Mouse (Mus musculus) ES-E14 (cell line): ENCODE measurements at regions not wholly inside any gene's neighbourhood (a gene's known extent, or its start where the extent isn't known, plus 50 kb on each side); places are given as distances from the start of the nearest gene placed in this dataset.

Source experiments
- DNase-seq: peaks from one replicate; pipeline ENCODE4 v3.0.0-alpha.2; 2013; ENCODE audit warnings: low read depth, low spot score
- H3K27ac ChIP-seq: 2 replicates; pipeline ENCODE4 v1.5.1; 2012; ENCODE audit warnings: low read depth, mild to moderate bottlenecking, low read length, moderate library complexity, mixed read lengths; ENCODE audit not compliant: poor library complexity, insufficient read depth, severe bottlenecking
- H3K36me3 ChIP-seq: 2 replicates; pipeline ENCODE4 v1.6.1; 2012; ENCODE audit warnings: mild to moderate bottlenecking, low read length, moderate library complexity, mixed read lengths; ENCODE audit not compliant: control insufficient read depth, poor library complexity, insufficient read depth, severe bottlenecking
- H3K4me1 ChIP-seq, 2 experiments: fragments of 150-350 bp in 1 of 2; sonication (generic) in 1 of 2; 2 replicates each; pipeline ENCODE4 v1.6.1; 2012; ENCODE audit warnings: low read length in 2 of 2, mild to moderate bottlenecking in 1 of 2, mixed read lengths in 1 of 2; ENCODE audit not compliant: control insufficient read depth in 2 of 2, insufficient read depth in 2 of 2, poor library complexity in 1 of 2
- H3K4me3 ChIP-seq, 2 experiments: fragments of 150-350 bp in 1 of 2; sonication (generic) in 1 of 2; 2 replicates each; pipeline ENCODE4 v1.5.1; 2012; ENCODE audit warnings: low read length in 2 of 2, low read depth in 1 of 2, mild to moderate bottlenecking in 1 of 2, mixed read lengths in 1 of 2; ENCODE audit not compliant: insufficient read depth in 1 of 2, poor library complexity in 1 of 2, severe bottlenecking in 1 of 2
- H3K9ac ChIP-seq: 2 replicates; pipeline ENCODE4 v1.6.1; 2012; ENCODE audit warnings: low read depth, mild to moderate bottlenecking, low read length, mixed read lengths; ENCODE audit not compliant: poor library complexity, insufficient read depth, severe bottlenecking
- H3K9me3 ChIP-seq: fragments of 150-350 bp; sonication (generic); 2 replicates; pipeline ENCODE4 v1.6.1; 2012; ENCODE audit warnings: low read depth, mild to moderate bottlenecking, low read length; ENCODE audit not compliant: control insufficient read depth, insufficient read depth
- CHD2 ChIP-seq: IDR thresholded peaks from 2 replicates; pipeline ENCODE4 v1.6.1; 2014; ENCODE audit warnings: mild to moderate bottlenecking, low read depth, low read length, inconsistent platforms
- HCFC1 ChIP-seq: IDR thresholded peaks from 2 replicates; pipeline ENCODE4 v1.6.1; 2012; ENCODE audit warnings: low read length, inconsistent platforms, borderline replicate concordance; ENCODE audit not compliant: insufficient read depth
- MAFK ChIP-seq: IDR thresholded peaks from 2 replicates; pipeline ENCODE4 v1.6.1; 2014; ENCODE audit warnings: mild to moderate bottlenecking, low read depth, low read length, inconsistent platforms; ENCODE audit not compliant: insufficient read depth
- ZC3H11A ChIP-seq: IDR thresholded peaks from 2 replicates; pipeline ENCODE4 v1.6.1; 2012; ENCODE audit warnings: low read depth, mild to moderate bottlenecking, inconsistent platforms, low read length, borderline replicate concordance
- ZNF384 ChIP-seq: IDR thresholded peaks from 2 replicates; pipeline ENCODE4 v1.6.1; 2012; ENCODE audit warnings: low read depth, low read length, inconsistent platforms
- in situ Hi-C, 2 experiments: fragments of 600-800 bp; cut with MboI; formaldehyde crosslinking; loops; one replicate each; pipeline ENCODE4 v1.15.1; 2025; ENCODE audit warnings: low sequenced_read_pairs in 2 of 2, inconsistent platforms in 1 of 2; ENCODE audit not compliant: unreplicated experiment in 2 of 2

DNA sequence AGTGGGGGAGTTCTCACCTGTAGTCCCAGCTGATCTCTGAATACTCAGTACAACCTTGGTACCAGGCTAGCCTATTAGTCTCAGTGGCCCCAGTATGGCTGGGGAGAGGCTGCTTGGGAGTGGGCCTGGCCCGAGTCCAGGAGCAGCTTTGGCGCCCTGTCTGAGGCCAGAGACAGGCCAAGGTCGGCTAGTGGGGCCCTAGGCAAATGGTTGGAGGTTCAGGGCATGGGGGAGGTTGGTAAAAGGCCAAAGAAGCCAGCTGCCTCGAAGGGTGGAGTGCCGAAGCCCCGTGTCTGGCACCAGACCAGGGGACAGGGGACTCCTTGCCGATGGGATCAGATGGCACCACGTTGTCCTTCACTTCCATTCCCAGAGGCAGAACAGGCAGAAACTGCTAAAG lies 182.9 kb downstream of the Maf start:
- Histone ChIP-seq H3K4me1 (no peaks in the 10 kb centered on the region), H3K9ac (no peak overlapping the region), H3K4me3 (no peak overlapping the region), H3K9me3 (no peaks in the 10 kb centered on the region), H3K27ac (no peak overlapping the region), H3K36me3 (no peaks in the 10 kb centered on the region)
- in situ Hi-C loops: no loop called here
- DNase-seq: no peak
- TF ChIP-seq MAFK: no peak
- no peak for TF ChIP-seq ZNF384

DNA sequence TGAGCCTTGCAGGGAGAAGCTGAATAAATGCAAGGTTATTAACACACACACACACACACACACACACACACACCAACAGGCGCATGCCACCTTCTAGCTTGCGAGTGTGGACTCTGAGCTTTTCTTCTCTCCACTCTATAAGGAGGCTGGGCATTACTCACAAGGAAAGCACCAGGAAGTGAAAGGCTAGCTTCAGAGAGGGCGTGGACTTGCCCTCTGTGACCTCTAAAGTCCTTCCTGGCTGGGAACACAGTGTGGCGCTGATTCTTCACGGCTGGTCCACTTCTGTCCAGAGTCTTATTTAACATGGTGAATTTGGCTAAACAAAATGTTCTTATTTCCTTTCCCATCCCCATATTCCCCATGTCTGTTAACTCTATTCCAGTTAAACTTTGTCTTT lies 185.1 kb downstream of the Maf start:
- TF ChIP-seq MAFK: no peak
- TF ChIP-seq ZC3H11A: no peak
- TF ChIP-seq CHD2: no peak
- TF ChIP-seq HCFC1: no peak
- TF ChIP-seq ZNF384: no peak
- H3K9ac ChIP-seq: no peak overlapping the region
- H3K9me3 ChIP-seq: no peaks in the 10 kb centered on the region
- in situ Hi-C loops: no loop called here
- no peak overlapping the region for H3K27ac ChIP-seq
- no peak overlapping the region for H3K4me3 ChIP-seq
- H3K4me1 ChIP-seq: no peaks in the 10 kb centered on the region
- no peak for DNase-seq
- no peaks in the 10 kb centered on the region for H3K36me3 ChIP-seq

DNA sequence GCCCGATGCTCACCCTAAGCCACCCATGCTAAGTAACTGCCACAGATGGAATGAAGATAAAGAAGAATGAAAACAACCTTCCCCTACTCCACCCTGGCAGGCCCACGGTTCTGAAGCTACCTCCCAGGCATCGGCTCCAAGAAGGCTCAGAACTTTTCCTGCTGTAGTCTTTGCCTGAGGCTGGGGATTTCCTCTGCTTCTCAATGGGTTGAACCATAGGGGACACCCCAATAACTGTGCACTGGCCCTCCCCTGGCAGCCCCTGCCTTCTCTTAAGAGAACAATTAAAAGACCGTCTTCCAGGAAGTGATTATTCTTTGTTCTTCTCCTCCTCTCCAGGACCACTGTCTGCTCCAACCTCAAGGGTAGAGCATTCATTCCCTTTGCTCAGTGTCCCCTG lies 191.9 kb downstream of the Maf start:
- in situ Hi-C loops: no loop called here
- Histone ChIP-seq H3K36me3 (no peaks in the 10 kb centered on the region), H3K9ac (no peak overlapping the region), H3K4me1 (no peaks in the 10 kb centered on the region), H3K4me3 (no peak overlapping the region), H3K9me3 (no peaks in the 10 kb centered on the region), H3K27ac (no peak overlapping the region)
- DNase-seq: no peak
- TF ChIP-seq ZC3H11A (no peak), HCFC1 (no peak), CHD2 (no peak), MAFK (no peak), ZNF384 (no peak)

DNA sequence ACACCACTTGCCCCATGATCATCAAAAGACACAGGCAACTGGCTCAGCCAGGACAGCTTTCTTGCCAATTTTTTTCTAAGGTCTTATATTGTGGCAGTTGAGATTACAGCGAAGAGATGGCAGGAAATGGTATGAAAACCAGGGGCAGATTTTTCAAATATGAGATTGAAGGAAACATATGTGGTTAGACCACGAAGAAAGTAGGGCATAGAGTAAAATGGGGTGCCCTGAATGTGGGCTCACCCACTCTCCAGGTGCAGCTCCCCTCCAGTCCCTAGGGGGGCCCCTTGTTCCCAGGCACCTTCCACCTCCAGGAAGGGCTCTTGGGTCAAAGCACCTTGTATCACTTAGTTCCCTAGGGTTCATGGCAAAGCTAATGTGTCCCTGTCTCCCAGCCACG lies 193.1 kb downstream of the Maf start:
- Histone ChIP-seq H3K27ac (no peak overlapping the region), H3K9ac (no peak overlapping the region), H3K9me3 (no peaks in the 10 kb centered on the region), H3K4me3 (no peak overlapping the region), H3K4me1 (no peaks in the 10 kb centered on the region), H3K36me3 (no peaks in the 10 kb centered on the region)
- no peak for DNase-seq
- no peak for TF ChIP-seq ZNF384
- no peak for TF ChIP-seq MAFK
- no peak for TF ChIP-seq CHD2
- TF ChIP-seq HCFC1: no peak
- TF ChIP-seq ZC3H11A: no peak
- in situ Hi-C loops: no loop called here

DNA sequence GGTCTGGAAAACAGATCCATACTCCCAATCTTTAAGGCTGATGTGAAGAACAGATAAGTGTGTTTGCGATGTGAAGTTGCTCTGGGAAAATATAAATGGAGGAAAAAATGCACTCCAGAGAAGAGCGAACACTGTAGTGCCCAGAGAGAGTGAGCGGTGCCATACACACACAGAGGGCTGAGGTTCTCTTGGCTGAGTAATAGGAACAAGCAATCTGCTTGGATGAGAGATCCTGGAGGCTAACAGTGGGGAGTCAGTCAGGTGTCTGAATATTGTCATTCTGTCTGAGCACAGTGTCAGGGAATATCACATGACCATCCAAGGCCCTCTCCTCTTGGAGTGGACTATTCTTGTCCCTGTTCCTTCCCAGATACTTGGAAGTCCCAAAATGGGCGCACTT lies 200.4 kb downstream of the Maf start:
- Histone ChIP-seq H3K4me1 (no peaks in the 10 kb centered on the region), H3K9me3 (no peaks in the 10 kb centered on the region), H3K36me3 (no peaks in the 10 kb centered on the region), H3K4me3 (no peak overlapping the region), H3K27ac (no peak overlapping the region), H3K9ac (no peak overlapping the region)
- TF ChIP-seq HCFC1 (no peak), ZC3H11A (no peak), CHD2 (no peak), MAFK (no peak), ZNF384 (no peak)
- DNase-seq: no peak
- in situ Hi-C loops: no loop called here
